Mouse (Mus musculus) testis, postnatal 10 days (tissue): Measurements from ENCODE around the gene Tent2.
"Not testable (repeated sequence)": the region's sequence is repeated elsewhere in the genome, so short reads cannot be mapped to it uniquely, and the experiment has no call there.

ENCODE experiments used
- DNase-seq: peaks from one replicate; pipeline ENCODE4 v3.0.0; 2021; ENCODE audit warnings: low spot score

Tent2 gene

GRCm38 (mm10) chr13:93191831-93192645, at the start of gene Tent2:
Tent2 (minus strand) TSS chr13:93192385.
- peak; percentile 92 for DNase-seq

DNA sequence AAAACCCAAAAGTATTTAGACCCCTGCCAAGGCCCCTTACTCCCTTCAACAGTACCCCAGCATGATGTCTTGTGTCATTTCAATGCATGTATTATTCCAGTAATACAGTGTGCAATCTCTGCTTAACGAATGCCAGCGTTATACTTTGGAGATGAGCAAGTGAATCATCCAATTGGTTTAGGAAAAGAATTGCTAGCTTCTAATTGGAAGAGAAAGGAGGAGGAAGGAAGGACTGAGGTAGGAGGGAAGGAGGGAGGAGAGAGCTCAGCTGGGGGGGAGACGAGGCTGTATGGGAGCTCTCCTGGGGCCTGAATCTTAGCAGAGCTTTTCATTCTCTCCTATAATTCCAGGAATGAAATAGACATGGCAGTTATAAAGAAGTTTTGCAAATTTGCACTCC, 49.0 kb upstream of the Tent2 start:
- DNase-seq = no peak

GRCm38 (mm10) chr13:93239561-93239960, 47.4 kb upstream of the Tent2 start:
- DNase-seq = no peak

DNA sequence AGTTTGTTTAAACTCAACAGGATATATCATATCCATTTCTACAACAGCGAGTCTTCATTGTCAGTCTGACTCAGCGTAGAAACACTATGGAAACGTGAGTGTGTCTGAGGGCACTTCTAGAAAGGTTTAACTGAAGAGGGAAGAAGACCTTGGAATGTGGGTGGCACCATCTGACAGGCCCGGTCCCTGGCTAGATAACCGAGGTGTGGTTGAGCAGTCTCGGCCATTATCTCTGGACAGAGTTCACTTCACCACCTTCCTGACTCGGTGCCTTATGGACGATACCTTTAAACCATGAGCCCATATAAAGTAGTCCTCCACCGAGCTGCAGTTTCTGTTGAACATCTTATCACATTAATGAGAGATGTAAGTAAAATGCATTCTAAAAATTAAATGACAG, 46.9 kb upstream of the Tent2 start:
- DNase-seq = no peak

DNA sequence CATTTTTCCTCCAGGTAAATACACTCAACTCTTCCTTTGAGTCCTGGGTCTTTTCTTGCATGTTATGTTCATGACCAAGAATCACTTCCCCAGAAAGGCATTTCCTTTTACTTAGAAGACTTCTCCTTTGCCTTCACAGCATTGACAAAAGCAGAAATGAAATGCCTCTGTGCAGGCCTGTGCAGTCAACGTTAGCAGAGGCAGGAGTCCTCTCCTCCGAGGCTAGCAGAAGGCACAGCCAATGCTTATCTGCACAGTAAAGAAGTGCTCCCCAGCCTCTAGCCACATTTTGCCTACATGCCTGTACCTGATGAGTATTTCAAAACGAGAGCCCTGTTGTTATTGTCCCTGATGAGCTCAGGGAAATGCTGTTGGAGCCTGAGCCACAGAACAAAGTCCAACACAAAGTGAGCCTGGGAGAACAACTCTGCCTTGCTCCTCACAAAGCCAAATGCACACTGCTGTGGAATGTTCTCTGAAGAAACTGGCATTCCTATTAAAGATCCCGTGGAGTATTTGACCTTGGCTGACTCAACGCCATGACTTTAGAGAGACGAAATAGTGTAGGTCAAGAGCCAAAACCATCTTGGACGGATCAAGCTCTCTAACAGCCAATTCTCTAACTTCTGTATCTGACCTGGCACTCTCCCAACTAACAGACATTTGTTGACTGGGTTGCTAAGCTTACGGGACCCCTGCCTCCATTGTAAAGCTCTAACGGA, 45.7 kb upstream of the Tent2 start:
- DNase-seq = no peak

DNA sequence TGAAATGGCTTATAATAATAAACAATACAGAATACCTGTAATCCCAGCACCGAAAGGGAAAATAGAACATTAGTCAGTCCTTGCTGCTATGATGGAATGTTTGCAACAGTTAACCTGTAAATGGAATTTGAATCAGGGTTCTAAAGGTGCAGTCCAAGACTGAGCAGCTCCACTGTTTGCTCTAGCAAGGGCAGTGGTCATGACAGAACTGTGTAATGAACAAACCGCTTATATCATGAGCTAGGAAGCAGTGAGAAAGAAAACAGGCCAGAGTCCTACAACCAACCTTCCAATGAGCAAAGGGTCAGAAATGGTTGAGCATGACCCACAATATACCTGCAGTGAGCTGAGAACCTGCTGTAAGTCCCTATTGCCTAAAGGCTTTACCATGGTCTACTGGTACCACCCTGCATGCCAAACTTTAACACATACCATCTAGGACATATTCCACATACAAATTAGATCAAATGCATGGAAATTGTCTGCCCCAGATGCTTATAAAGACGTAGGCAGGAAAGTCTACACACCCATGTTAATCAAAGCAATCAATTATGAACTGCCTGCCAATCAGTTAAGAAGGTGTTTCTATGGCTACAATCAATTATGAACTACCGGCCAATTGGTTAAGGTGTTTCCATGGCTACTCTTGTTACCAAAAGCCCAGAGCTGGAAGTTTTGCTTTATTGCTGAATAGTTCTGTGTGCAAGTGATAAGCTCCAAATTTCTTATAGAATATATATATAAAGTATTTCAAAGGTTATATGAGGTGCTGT, 42.3 kb upstream of the Tent2 start:
- DNase-seq = no peak

DNA sequence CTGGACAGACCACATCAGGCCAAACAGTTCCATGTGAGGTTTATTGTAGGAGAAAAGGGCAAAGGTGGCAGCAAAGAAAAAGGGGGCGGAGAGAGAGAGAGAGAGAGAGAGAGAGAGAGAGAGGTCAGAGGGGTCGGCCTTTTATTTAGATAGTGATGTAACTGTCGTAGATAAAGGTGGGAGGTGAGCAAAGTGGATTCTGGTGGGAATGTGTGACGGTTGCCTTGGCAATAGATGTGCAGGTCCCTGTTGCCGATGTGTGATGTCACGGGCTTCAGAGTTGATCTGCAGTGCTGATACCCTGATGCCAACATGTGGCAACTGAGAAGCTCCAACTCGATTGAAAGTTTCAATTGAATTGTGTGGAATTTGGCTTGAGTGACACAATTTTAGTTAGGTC, 40.1 kb upstream of the Tent2 start:
- DNase-seq = no peak

DNA sequence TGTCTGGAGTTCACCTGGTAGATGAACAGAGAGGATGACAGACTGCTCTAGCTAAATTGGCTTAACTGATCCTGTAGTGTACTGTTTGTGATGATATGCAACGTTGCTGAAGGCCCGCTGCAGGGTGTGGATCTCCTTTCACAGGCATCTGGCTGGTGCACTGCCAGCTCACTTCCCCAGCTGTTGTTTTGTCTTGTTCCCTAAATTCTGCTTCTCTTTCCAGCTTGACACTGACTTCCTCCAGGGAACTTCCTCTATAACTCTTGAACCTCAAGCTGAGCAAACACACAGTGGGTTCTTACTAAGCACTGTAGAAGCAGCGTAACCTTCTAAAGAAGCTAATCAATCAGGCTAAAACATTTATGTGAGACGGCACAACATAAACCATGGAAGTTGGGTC, 38.8 kb upstream of the Tent2 start:
- no peak for DNase-seq

DNA sequence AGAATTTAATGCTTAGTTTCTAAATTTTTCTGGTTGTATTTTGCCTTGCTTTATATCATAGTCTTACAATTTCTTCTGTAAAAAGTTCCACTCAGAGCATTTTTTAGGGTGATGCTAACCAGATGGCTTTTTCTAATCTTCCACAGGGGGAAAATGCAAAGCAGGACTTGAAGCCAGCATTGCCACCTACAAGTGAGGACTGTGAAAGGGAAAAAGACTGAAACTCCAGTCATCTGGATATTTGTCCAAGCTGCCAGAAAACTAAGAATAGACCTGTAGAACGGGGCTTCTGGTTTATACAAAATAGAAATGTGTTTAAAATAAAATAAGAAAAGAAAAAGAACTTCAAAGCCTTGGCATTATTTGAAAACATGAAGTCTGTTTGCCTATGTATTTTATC, 19.6 kb upstream of the Tent2 start:
- DNase-seq = no peak

DNA sequence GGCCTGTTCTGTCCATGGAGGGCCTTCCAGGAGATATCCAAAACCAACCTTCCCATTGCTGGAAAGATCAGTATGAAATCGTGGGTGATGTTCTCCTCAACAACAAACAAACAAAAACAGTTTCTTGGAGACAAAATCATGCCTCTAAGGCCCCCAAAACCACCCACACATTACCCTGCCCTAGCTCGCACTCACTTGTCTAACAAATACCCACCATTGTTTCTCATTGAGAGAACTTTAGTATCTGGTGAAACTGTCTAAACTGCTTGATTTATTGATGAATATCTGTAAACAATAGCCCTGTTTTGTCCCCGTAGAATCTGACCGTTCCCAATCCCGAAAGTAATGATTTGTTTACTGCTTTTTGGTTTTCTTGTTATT, 451 bp upstream of the Tent2 start:
- DNase-seq = no peak

DNA sequence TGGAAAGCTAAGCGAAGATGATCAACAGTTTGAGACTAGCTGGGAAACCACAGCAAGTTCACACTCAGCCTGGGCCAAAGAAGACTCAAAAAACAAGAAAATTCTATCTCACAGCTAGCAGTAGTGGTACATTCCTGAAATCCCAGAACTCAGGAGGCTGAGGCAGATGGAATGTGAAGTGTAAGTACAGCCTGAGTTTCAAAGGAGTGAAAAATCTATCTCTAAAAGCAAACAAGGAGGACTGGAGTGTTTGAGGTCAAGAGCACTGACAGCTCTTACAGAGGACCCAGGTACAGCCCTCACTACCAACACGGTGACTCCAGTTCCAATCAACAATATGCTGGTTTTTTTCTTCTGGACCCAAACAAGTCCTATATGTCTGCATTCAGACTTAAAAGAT, 2.8 kb downstream of the Tent2 start:
- DNase-seq = no peak

DNA sequence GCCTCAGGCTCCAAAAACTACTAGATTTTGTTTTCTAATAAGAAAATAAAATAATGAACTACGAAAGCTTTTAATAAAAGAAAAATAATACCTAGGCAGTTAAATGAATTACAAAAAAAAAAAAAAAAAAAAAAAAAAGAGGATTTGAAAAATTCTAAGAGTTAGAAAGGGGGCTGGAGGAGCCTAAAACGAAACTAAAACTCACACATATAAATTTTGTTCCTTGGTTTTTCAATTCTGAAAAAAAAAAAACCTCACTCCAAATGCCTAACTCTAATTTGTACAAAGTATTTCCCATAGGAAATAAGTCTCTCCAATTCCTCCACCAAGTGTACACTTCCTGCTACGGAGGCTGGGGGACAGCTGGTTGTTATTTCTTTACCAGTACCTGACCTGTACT, 3.4 kb downstream of the Tent2 start:
- DNase-seq = no peak

DNA sequence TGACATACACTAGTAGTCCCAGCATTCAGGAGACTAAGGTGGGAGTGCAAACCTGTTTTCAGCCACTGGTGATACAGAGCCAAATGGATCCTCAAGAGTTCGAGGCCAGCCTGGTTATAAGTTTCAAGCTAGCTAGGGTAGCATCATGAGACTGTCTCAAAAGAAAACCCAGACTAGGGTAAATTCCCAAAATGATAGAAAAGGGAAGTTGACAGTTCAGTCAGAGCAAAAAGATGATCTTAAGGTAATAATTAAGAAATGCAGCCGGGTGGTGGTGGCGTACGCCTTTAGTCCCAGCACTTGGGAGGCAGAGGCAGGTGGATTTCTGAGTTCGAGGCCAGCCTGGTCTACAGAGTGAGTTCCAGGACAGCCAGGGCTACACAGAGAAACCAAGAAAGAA, 4.4 kb downstream of the Tent2 start:
- DNase-seq = not testable (repeated sequence)

- DNase-seq = no peak
Observed at GRCm38 (mm10) chr13:93180351-93180750, 11.8 kb downstream of the Tent2 start.

DNA sequence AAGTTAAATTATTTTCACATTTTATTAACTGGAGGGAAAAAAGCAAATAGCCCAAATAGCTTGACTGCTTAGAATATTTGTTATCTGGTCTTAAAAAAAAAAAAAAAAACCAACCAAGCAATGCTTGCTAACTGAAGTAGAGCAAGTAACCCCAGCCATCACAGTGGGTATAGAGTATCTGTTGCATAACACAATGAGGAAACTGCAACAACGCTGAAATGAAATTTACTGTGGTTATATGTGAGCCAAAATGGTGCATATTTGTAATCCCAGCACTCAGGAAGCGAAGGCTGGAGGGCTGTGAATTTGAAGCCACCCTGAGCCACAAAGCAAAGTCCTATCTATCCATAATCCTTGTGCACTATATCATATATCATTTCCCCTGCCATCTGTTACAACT, 12.7 kb downstream of the Tent2 start:
- no peak for DNase-seq

GRCm38 (mm10) chr13:93177571-93177970, 14.6 kb downstream of the Tent2 start:
- DNase-seq = no peak

GRCm38 (mm10) chr13:93163303-93163702, 28.9 kb downstream of the Tent2 start:
- DNase-seq = no peak

DNA sequence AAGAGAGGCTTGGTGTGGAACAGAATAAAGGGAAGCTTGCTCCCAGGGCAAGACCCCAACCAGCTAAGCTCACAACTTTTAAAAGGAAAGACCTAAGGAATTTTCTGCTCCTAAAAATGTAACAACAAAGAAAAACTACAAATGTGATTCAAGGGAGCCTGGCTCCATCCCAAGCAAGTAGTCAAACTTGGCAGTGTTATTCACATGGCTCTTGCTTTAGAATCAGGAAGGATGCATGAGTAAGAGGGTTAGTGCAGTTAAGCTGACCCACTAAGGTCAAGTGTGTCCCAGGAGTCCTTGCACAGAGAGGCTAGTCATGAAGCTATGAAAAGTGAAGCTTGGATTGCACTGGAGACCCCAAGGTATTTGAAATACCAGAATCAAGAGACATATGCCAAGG, 29.7 kb downstream of the Tent2 start:
- no peak for DNase-seq

GRCm38 (mm10) chr13:93158261-93158660, 33.9 kb downstream of the Tent2 start:
- DNase-seq = no peak

GRCm38 (mm10) chr13:93153280-93153679, 38.9 kb downstream of the Tent2 start:
- DNase-seq = no peak

DNA sequence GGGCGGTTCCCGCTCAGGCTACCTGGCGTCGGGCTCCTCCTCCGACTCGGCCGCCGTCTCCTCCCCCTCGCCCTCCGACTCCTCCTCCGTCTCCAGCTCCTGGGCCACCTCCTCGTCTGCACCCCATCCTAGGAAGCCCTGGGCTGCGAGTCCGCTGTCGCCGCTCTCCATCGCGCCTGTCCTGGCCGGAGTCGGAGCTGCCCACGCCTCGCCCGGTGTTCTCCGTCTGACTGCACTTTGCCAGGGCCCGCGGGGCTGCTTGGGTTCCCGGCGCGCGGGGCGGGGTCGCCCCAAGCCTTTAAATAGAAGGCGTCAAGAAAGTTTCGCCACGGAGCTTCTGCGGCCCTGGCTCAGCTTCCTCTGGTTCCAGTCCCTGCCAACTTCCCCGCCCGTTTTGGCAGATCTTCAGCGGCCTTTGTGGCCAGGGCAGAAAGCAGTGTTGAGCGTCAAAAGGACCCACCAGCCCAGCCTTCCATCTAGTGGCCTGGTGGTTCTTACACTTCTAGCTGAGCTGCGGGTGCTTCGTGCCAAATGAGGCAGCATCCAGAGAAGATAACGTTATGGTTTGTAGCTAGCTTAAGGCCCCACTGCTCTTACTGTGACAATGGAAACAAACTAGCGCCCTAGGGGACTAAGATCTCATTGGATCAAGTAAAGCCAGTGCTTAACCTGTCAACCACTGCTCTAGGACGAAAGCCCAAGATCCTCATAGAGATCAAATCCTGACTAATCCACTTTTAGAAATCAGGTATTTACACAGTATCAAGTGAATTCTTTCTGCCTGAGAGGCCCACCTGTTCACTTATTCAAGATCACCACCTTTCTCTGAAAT, 47.6 kb downstream of the Tent2 start, which contains the start of gene Cmya5:
TSS of gene Cmya5 (minus strand) at position 389 of the 832 bp plus-strand sequence.
- peak; percentile 88 for DNase-seq

DNA sequence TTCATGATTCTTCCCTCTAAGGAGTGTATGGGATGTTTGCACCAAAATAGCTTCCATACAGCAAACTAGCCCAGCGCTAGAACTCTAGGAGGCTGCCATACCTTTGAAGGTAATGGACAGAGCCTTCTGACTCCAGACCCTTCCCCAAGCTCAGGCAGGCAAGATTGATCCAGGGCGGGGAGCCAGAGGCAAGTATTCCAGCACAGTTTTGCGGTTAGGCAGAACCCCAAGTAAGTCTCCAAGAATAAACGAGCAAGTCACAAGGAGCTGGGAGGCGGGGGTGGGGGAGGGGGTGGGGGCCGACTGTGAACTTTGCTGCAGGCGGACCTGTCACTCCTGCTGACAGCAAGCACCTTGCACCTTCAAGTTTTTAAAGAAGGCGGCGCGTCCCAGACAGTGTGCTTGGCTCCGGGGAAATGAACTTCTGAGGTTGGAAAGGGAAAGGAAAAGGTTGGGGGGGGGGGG, 48.3 kb downstream of the Tent2 start:
- no peak for DNase-seq
